Mouse (Mus musculus) gastrocnemius, adult 8-10 months (tissue): ENCODE data around the gene Rad23a. TPM values are rescaled to one million over a fixed set of nuclear protein-coding genes. Genes with fewer than 3 reads are reported as not detected.

Experiments
- DNase-seq, 2 experiments: peaks; one replicate each; pipeline ENCODE4 v3.0.0; 2022; ENCODE audit warnings: low spot score in 2 of 2
- total RNA-seq, 4 experiments: library from RNA; stranded (reverse); gene quantifications; 2 replicates each; pipeline ENCODE4 v1.2.4; 2022

Gene Rad23a
- 100 to 1,000 TPM; 168 to 185 (median 180) TPM for total RNA-seq

DNA sequence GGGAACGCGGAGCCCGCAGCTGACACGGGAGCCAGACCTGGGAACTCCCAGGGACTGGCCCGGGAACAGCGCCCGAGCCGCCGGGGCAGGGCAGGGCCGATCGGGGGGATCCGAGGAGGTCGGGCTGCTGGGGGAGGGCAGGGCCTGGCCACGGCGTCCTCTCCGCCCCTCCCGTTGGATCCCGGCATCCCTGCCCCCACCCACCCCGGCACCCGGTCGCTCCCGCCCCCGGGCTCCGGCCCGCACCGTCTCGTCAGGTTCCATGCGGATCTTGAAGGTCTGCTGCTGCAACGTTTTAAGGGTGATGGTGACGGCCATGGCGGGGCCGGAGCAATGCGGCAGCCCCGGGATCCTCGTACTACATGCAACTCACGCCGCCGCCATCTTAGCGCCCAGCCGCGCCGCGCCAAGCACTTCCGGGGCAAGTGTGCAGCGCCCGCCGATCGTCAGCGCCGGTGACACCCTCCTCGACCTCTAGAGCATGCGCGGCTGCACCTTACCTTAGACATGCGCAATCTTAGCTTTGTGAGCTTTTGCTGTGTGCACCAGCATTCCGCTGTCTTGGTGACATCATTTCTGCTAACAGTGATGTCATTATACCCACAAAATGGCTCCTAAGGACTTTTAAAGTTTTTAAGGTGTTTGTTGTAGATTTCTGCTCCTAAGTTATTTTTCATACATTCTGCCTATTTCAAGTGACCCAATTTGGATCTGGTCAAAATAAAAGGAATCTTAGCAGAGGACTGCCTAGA, at the start of gene Rad23a:
Gene Rad23a (minus strand): TSS at position 418 of the 752 bp plus-strand sequence.
- DNase-seq: peak; percentile 80 to 89

DNA sequence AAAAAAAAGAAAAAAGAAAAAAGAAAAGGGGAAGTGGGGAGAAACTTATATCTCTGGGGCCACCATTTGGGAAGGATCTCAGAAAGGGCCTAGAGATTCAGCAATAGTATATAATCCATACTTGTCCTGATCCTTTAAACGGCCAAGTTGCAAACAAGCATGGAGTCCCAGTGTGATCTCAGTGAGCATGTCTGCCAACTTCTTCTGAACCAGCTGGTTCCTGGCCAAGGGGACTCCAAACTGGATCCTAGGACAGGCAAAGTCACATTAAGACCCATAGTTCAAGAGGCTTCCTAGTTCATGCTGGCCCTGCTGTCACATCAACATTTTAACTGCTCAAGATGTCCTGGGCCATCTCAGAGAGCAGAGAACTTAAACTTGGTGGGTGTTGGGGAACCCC, 48.7 kb upstream of the Rad23a start:
- DNase-seq: no peak

DNA sequence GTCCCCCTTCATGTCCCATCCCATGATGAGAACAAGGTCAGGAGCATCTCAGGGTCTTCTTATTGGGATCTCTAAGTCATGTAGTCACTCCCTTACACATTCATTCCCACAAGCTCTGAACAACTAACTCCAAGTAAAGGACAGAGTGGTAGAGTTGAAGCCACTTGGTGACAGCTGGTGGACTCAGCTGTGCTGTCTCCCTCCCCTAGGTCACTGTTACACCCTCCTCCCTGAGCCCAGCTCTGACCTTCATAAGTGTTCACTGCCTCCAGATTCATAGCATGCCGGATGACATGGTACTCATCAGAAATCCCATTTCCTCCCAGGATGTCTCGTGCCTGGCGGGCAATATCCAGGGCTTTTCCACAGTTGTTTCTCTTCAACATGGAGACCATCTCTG, 47.8 kb upstream of the Rad23a start:
- DNase-seq: no peak

DNA sequence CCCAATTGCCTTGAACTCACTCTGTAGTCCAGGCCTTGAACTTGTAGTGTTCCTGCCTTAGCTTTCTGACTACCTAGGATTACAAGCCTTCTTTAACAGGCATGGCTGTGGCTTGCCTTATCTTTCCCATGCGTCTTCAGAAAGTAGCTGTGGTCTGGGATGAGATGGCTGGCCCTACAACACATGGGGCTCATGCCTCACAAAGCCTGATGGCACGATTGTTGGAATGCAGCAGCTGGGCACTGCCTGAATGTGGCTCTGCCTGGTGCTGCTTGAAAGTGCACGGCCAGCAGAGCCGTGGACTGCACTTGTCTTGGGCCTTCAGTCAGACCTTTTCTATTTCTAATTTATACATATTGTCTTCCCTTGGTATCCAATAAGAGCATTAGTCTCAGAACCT, 44.3 kb upstream of the Rad23a start:
- no peak for DNase-seq

DNA sequence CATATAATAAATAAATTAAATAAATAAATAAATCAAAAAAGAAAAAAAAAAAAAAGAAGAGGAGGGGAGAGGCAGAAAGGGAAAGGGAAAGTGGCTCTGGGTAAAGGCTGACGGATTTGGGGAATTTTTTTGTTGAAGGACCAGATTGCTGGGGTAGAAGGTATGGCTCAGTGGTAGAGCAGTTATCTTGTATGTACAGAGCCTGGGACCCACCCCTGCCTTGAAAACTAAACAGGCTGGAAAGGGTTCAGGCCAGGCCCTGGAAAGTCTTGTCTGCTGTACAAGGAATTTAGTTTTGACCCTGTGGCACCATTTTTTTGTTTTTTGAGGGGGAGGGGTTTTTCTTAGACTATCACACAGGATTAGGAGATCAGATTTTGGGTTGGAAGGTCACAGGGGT, 38.5 kb upstream of the Rad23a start:
- DNase-seq: no peak

DNA sequence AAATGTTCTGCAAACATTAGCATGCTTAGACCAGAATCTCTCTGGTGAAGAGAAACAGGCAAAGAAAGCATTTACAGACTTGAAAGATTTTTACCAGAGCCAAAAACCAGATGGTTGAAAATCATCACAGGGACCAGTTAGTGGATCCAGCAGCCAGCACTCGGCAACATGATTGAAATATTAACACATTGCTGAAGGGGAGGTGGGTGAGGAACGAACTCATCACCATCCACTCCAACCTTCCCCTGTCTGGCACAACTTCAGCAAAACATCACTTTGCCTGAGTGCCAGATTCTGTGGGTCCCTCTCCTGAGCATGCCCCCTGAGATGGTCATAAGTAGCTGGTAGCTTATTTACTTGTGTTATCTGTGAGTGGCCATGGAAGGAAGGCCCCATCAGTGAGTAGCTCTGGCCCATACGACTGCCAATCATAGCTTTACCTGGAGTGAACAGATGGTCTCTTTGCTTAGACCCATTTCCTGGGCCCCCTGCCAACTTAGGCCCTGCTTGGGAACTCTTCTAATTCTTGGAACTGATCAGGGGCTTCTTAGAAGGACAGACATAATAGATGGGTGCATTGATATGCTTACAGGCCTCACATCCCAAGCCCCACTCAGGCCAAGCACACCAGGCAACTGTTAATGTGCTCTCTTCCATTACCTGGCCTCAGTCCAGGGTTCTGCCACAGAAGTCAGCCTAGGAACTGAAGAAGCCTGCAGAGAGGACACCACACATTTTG, 37.0 kb upstream of the Rad23a start:
- no peak for DNase-seq

DNA sequence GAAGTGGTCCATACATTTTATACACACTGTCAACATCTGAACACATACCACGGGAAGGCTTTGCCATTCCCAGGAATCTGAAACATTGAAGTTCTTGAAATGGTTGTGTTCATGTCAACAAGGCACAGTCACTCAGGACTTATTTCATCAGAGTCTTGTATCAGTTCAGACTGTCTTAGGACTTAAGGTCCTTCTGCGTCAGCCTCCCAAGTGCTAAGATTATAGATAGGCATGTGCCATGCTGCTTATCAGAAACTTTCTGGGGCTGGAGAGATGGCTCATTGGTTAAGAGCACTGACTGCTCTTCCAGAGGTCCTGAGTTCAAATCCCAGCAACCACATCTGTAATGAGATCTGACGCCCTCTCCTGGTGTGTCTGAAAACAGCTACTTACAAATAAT, 33.9 kb upstream of the Rad23a start:
- no peak for DNase-seq

DNA sequence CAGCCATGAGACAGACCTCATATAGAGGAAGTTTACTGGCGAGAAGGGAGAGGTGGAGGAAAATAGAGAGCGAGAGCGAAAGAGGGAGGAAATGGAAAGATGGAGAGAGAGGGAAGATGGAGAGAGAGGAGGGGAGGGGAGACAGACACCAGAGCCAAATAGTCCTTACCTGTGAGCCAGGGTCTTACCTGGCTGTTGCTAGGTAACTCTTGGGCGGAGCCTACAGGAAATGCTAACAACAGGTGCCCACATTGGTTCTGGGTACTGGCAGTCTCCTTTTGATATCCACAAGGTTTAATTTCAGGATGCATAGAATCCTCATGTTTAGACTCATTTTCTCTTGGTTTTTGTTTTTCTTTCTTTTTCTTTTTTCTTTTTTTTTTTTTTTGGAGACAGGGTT, 32.6 kb upstream of the Rad23a start:
- no peak for DNase-seq

DNA sequence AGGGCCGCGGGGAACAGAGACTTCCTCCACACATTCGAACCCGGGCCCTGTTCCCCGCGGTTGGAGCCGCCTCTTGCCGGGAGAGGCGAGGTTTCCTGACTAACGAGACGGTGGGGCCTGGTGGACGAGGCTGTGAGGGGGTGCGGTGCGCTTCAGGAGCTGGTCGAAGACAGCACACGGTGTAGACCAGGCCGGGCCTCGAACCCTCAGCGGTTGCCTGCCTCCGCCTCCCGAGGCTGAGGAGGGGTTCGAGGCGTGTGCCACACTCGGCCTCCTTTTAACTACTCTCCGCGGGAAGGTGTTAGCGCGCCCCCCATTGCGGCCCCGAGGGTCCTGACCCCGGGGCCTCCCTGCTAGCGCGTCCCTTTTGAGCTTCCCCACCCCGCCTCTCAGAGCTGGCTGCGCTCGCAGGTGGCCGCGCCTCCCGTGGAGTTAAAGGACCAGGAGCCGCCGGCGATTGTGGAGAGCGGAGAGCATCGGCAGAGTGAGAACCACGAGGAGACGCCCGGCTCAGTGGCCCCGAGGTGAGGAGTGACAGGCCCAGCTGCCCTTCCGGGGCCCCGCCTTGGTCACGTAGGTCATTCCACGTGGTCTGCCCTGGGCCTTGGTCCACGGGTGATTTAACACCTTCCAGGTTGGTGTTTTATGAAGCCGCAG, 32.0 kb upstream of the Rad23a start:
- DNase-seq: peak in 1 of 2 experiments; percentile 23

DNA sequence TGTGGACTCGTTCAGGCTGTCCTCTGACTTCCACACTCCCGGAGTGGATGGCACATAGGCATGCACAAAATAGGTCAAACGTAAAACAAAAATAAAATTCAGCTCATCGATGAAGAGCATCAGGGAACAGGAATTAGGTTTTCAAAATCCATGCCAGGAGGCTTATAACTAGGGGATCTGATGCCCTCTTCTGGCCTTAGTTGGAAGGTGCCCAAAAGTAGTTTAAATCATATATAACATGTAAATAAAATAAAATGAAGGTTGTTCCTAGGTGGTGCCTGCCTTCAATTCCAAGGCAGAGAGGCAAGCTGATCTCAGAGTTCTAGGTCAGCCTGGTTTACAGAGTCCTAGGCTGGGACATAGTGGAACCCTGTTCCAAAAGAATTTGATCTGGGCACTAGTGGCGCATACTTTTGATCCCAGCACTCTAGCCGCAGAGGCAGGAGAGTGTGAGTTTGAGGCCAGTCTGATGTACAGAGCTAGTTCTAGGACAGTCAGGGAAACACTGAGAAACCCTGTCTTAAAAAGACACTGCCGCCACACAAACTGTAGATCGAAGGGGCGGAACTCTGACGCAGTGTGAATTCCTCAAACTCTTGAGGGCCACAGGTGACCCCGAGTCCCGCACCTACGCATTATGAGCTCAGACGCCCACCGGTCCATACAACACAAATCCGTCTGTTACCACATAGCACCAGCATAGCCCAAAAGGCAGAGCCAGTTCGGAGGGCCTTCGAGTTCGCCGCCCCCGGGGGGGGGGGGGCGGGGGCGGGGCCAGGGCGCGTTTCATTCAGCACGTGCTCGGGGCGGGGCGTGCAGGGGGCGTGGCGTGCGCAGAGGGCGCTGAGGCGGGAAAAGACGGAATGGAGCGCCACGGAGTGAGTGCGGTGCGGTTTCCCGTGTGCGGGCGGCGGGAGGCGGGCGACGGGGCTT, 31.2 kb upstream of the Rad23a start, which contains the start of gene Syce2:
Gene Syce2 (plus strand): TSS at position 736 of the 933 bp plus-strand sequence.
- DNase-seq: peak in 1 of 2 experiments; percentile 59

DNA sequence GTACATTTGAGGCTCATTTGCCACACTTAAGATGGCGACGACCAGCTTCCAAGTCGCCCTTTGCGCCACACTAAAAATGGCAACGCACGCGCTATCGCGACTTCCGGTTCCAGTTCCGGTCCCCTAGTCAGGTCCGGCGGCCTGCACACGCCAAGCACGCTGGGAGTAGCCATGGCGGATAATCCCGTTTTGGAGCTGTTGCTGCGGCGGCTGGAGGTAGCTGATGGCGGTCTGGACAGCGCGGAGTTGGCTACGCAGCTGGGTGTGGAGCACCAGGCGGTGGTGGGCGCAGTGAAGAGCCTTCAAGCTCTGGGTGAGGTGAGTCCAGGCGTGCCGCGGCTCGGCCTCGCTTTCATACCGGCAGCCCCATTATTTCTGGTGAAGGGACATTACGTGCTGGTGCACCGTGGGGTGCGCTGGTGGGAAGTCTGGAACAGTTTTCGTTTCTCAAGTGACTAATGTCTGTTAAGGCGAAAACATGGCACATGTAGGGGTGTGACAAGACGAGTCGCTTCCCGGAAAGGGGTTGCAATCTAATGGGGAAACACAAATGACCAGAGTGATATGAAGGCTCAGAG, 16.5 kb upstream of the Rad23a start, which contains the start of gene Farsa:
Gene Farsa (plus strand): TSS at position 126 of the 578 bp plus-strand sequence.
- peak; percentile 82 to 87 for DNase-seq

DNA sequence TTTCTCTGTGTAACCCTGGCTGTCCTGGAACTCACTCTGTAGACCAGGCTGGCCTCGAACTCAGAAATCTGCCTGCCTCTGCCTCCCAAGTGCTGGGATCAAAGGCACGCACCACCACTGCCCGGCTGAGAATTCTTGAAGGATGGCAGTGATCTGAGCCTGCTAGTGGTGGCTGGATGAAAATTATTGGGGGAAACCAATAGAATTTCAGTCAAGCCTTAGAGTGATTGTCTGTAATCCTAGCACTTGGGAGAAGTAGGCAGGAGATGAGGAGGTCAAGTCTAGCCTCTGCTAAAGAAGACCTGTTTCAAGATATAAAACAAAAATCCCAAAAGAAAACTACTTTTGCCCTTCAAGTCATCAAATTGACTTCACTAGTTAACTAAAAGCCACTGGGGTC, 16.0 kb upstream of the Rad23a start:
- no peak for DNase-seq

DNA sequence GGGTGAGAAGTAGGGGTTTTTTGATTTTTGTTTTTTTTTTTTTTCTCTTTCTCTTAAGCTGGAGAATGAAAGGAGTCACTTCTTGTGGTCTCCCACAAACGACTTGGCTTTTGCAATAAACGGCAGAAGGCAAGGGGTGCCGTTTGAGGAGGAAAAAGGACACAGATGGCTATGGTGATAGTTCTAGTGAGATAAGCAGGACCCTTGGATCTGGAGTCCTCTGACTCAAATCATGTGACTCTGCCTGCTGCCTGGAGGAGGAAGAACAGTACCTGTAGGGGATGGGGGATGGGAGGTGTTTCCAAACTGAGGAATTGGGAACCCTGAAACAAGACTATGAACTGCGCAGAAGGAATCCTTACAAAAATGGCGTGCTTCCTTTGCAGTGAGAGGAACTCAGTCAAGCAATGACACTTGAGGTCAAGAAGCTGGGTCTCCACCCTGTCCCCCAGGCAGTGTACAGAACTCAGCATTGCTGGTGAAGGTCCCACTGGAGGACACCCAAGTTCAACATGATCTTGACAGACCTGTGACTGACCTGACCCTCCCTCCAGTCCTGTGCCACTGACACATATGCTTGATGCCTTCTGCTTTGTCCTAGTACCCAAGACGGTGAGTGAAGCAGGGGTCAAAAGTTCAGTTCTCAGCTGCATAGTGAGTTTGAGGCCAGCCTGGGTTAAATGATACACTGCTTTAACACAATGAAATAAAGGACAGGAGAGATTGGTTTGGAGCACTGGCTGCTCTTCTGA, 7.4 kb upstream of the Rad23a start:
- no peak for DNase-seq

DNA sequence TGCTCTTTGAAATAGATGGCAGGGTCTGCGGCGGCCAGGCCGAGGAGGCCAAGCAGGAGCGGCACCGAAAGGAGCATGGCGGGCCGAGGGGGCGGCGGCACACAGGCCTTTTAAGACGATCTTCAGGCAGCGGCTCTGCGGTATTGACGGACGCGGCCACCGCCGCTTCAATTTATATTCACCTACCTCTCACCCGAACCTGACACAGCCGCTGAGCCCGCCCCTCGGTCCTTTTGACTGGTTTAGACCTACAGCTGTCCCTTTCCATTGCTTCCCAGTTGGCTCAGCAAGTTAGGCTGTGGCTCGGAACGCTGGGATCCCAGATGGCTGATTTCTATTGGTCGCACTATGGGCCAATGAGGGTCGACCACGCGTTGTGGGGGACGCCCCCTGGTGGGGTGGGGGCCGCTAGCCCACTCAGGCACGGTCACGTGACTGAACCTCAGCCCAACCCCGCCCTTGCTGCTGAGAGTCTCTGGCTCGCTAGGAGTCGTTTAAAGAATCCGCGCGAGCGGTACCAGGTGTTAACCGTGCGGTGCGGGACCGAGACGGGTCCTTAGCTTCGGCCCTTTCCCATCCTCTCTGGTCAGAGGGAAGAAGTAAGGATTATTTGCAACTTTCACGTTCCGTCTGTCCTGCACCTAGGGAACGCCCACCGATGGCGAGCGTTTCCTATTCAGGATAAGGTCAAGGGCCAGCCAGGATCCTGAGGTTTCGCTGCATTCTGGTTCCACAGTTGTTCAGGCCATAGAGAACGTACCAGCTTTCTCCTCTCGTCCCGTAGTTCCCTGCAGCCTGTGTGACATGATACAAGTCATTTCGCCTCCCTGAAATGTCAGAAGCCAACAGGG, 6.5 kb upstream of the Rad23a start, which contains the start of gene Calr:
Gene Calr (minus strand): TSS at position 213 of the 851 bp plus-strand sequence.
- peak; percentile 99 to 100 for DNase-seq

DNA sequence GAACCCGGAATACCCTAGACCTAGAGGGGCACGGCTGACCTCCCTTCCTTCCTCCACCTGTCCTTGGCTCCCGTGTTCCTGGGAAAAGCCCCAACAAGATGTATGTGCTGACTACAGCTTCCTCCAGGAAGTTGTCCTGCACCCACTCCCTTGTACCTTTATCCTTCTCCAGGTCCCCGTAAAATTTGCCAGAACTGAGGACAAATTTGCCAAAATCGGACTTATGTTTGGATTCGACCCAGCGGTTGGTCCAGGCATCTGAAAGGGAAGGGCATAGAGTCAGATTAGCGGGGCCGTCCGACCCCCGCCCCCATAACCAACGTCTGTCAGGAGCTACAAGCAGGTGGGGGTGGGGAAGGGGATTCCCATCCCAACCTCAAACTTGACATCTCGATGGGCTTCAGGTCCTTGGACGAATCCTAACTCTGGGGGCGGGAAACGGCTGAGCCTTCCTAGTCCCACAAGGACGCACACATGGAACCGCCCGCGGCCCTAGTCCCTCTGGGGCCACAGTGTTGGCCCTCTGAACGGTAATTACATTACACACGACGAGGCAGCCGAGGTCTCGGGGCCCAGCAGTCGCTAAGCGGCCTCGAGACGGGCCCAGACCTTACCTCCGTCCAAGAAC, 5.7 kb upstream of the Rad23a start:
- DNase-seq: no peak

DNA sequence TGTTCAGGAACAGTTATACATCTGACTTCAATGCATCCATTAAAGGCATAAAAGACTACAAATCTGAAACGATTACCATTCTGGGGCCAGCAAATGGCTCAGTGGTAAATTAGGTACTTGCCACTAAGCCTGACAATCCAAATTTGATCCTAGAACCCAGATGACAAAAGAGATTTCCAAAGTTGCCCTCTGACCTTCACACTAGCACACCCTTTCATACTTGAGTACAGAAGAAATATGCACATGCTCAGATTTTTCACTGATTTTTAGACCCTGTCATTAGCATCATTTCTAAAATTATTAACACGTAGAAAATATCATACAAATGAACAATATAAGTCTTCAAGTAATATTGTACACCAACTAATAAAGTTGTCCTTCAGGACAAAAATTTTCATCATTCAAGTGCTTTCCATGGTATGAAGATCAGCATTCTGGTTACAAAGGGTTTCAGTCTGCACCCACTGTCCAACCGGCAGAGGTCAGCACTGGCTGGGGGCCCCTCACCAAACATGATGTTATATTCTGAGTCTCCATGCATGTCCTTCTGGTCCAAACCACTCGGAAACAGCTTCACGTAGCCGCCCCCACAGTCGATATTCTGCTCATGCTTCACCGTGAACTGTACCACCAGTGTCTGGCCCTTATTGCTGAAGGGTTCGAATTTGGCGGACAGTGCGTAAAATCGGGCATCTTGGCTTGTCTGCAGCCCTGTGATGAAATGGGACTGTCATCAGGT, 5.1 kb upstream of the Rad23a start:
- no peak for DNase-seq

DNA sequence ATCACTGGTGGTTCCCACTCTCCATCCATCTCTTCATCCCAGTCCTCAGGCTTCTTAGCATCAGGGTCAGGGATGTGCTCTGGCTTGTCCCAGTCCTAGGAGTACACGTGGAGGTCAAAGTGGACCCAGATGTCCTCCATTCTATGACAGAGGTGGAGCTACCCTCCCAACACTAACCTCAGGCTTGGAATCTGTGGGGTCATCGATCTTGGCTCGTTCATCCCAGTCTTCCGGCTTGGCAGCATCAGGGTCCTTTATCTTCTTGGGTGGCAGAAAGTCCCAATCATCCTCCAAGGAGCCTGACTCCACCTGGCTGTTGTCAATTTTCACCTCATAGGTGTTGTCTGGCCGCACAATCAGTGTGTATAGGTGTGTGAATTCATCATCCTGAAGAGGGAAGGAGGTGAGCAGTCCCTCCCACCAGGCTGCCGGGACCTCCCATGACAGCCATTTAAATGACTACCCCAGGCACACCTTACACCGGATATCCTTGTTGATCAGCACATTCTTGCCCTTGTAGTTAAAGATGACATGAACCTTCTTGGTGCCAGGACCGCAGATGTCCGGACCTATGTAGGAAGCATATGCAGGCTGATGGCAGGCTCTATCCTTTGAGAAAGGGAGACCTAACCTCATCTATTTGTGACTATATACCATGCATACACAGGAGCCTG, 4.1 kb upstream of the Rad23a start:
- no peak for DNase-seq
